ENCODE assay signal across 13 mouse cellular contexts in genomic region chr10:117111455-117111854, GRCm38 (mm10). TPM values are rescaled to one million over a fixed set of nuclear protein-coding genes. Genes with fewer than 3 reads are reported as not detected.
DNase-seq lines count a peak whose midpoint lies in the region; ATAC-seq lines count a peak whose summit lies in the region.
"Had no signal": no experiment of that assay in that cellular context is flagged by ENCODE, and none has a peak within 500 bp of the region (broad histone marks: within the 10 kb centered on the region; RNA-seq: fewer than 3 reads in every experiment).

No protein-coding gene starts in this region.

- no peak overlapping the region for H3K4me2 ChIP-seq in hindbrain, embryonic 16.5 days (ENCODE audit: low read length)
- no peak overlapping the region for H3K4me2 ChIP-seq in hindbrain, embryonic 12.5 days (replicated peaks)
- 0 out of 2 replicates have a peak overlapping the region, but pooled peaks have one; percentile 6 for H3K4me2 ChIP-seq in liver, embryonic 15.5 days
- H3K4me2 ChIP-seq: limb, embryonic 12.5 days had no signal

- peaks cover 9% of the 10 kb centered on the region; the same call in 1 of the 2 replicates for H3K4me1 ChIP-seq in hindbrain, embryonic 16.5 days (ENCODE audit: control insufficient read depth, insufficient read depth, low read depth, low read length)
- peaks cover 9% of the 10 kb centered on the region for H3K4me1 ChIP-seq in hindbrain, embryonic 12.5 days
- peaks cover 88% of the 10 kb centered on the region for H3K4me1 ChIP-seq in liver, embryonic 15.5 days (replicated peaks)

- no peaks in the 10 kb centered on the region for H3K9me3 ChIP-seq in hindbrain, embryonic 16.5 days (ENCODE audit: control insufficient read depth, low read length)
- H3K9me3 ChIP-seq in hindbrain, embryonic 12.5 days (replicated peaks): no peaks in the 10 kb centered on the region
- H3K9me3 ChIP-seq in liver, embryonic 15.5 days (replicated peaks): no peaks in the 10 kb centered on the region
- H3K9me3 ChIP-seq: limb, embryonic 12.5 days had no signal

- H3K27me3 ChIP-seq in hindbrain, embryonic 16.5 days (replicated peaks; ENCODE audit: control insufficient read depth, insufficient read depth, low read length): no peaks in the 10 kb centered on the region
- no peaks in the 10 kb centered on the region for H3K27me3 ChIP-seq in hindbrain, embryonic 12.5 days
- H3K27me3 ChIP-seq in liver, embryonic 15.5 days: no peaks in the 10 kb centered on the region
- H3K27me3 ChIP-seq: limb, embryonic 12.5 days had no signal

- no peak overlapping the region for H3K9ac ChIP-seq in hindbrain, embryonic 16.5 days (ENCODE audit: low read depth, low read length)
- no peak overlapping the region for H3K9ac ChIP-seq in hindbrain, embryonic 12.5 days
- no peak overlapping the region for H3K9ac ChIP-seq in liver, embryonic 15.5 days
- H3K9ac ChIP-seq: forebrain, postnatal 0 days; limb, embryonic 12.5 days had no signal

- WGBS in hindbrain, embryonic 16.5 days: 54% methylated on average over 7 of the region's 7 CpGs
- WGBS in hindbrain, embryonic 12.5 days: 62% methylated on average over 7 of the region's 7 CpGs
- 62% methylated on average over 7 of the region's 7 CpGs for WGBS in liver, embryonic 15.5 days (ENCODE audit: insufficient replicate concordance)

- peak; percentile 19; the same call in 1 of the 2 replicates for ATAC-seq in hindbrain, embryonic 16.5 days
- ATAC-seq in hindbrain, embryonic 12.5 days (ENCODE audit: low FRiP score): no peak
- peak; percentile 31; the same call in 1 of the 2 replicates for ATAC-seq in granulocyte monocyte progenitor cell, adult 5-6 weeks (replicated peaks; ENCODE audit: poor library complexity, severe bottlenecking)
- no peak for ATAC-seq in liver, embryonic 15.5 days (ENCODE audit: insufficient read depth)
- ATAC-seq: forebrain, postnatal 0 days had no signal

- H3K36me3 ChIP-seq in hindbrain, embryonic 16.5 days (ENCODE audit: control insufficient read depth, insufficient read depth, low read length): no peaks in the 10 kb centered on the region
- no peaks in the 10 kb centered on the region for H3K36me3 ChIP-seq in hindbrain, embryonic 12.5 days
- H3K36me3 ChIP-seq in liver, embryonic 15.5 days (replicated peaks): peaks cover 7% of the 10 kb centered on the region
- H3K36me3 ChIP-seq: limb, embryonic 12.5 days had no signal

- H3K27ac ChIP-seq in hindbrain, embryonic 16.5 days (ENCODE audit: low read depth, low read length): no peak overlapping the region
- no peak overlapping the region for H3K27ac ChIP-seq in hindbrain, embryonic 12.5 days
- H3K27ac ChIP-seq in liver, embryonic 15.5 days (replicated peaks): peak overlapping the region; percentile 69
- H3K27ac ChIP-seq: limb, embryonic 12.5 days had no signal

- no peak overlapping the region for H3K4me3 ChIP-seq in hindbrain, embryonic 16.5 days (ENCODE audit: low read length)
- no peak overlapping the region for H3K4me3 ChIP-seq in hindbrain, embryonic 12.5 days
- no peak overlapping the region for H3K4me3 ChIP-seq in liver, embryonic 15.5 days (replicated peaks)
- H3K4me3 ChIP-seq: limb, embryonic 12.5 days; myocyte had no signal

- DNase-seq in adipocyte (ENCODE audit: low spot score): peak; percentile 37
- DNase-seq in urinary bladder, postnatal 10 days (ENCODE audit: low spot score): no peak
- DNase-seq in ovary, adult 18-20 months (ENCODE audit: low spot score): no peak
- DNase-seq: cerebellum, adult 9-10 months; forebrain, postnatal 0 days; layer of hippocampus, adult 9-11 months; retina, postnatal 1 day had no signal

RNA-seq across cellular contexts. Expression of gene Frs2, which starts 36.9 kb away (rescaled TPM):
- 16.5 and 22.1 TPM in 2 replicates for polyA plus RNA-seq in hindbrain, embryonic 16.5 days (2015; fragmentation: Nextera tagmentation; extraction: Ambion mirVana)
- 25.3 and 31.7 TPM in 2 replicates for polyA plus RNA-seq in hindbrain, embryonic 12.5 days (2016; fragmentation: Nextera tagmentation; extraction: Ambion mirVana)
- total RNA-seq in granulocyte monocyte progenitor cell, adult 5-6 weeks (2014; fragmentation: Nextera tagmentation): 32.6 and 36.4 TPM in 2 replicates
- total RNA-seq in granulocyte monocyte progenitor cell, adult 5-6 weeks (2017): 12.1 and 12.9 TPM in 2 replicates
- 6.9 and 7.5 TPM in 2 replicates for polyA plus RNA-seq in liver, embryonic 15.5 days (2015; fragmentation: Nextera tagmentation; extraction: Ambion mirVana)

RNA-seq across cellular contexts. Expression of gene Cct2, which starts 47.8 kb away (rescaled TPM):
- 244 and 245 TPM in 2 replicates for polyA plus RNA-seq in hindbrain, embryonic 16.5 days (2015; fragmentation: Nextera tagmentation; extraction: Ambion mirVana)
- 247 and 251 TPM in 2 replicates for polyA plus RNA-seq in hindbrain, embryonic 12.5 days (2016; fragmentation: Nextera tagmentation; extraction: Ambion mirVana)
- total RNA-seq in granulocyte monocyte progenitor cell, adult 5-6 weeks (2014; fragmentation: Nextera tagmentation): 387 and 450 TPM in 2 replicates
- 517 and 619 TPM in 2 replicates for total RNA-seq in granulocyte monocyte progenitor cell, adult 5-6 weeks (2017)
- polyA plus RNA-seq in liver, embryonic 15.5 days (2015; fragmentation: Nextera tagmentation; extraction: Ambion mirVana): 141 and 142 TPM in 2 replicates

Comparison
In these comparisons a context has a peak if more than half of its experiments do, and no peak if none do; other contexts are left out.
1. ATAC-seq: peak in hindbrain, embryonic 16.5 days (single experiment) and granulocyte monocyte progenitor cell, adult 5-6 weeks (single experiment); none in hindbrain, embryonic 12.5 days (single experiment) and liver, embryonic 15.5 days (single experiment).